Mouse (Mus musculus): ENCODE results near the gene Kmt2d. TPM values are rescaled to one million over a fixed set of nuclear protein-coding genes. Genes with fewer than 3 reads are reported as not detected.

The Kmt2d gene
- polyA plus RNA-seq, 1 experiment from 2014 or later: 13.7 TPM

- Histone ChIP-seq H3K4me3 (no peak overlapping the region), H3K9me3 (replicated peaks) (no peaks in the 10 kb centered on the region), H3K9ac (no peak overlapping the region), H3K27ac (no peak overlapping the region), H3K4me2 (no peak overlapping the region), H3K27me3 (no peaks in the 10 kb centered on the region), H3K36me3 (ENCODE audit: poor library complexity, severe bottlenecking) (peaks cover 100% of the 10 kb centered on the region), H3K4me1 (no peaks in the 10 kb centered on the region)
- ATAC-seq: no peak
- 92% methylated on average over 16 of the region's 16 CpGs for WGBS
These were observed 20.9 kb downstream of the Kmt2d start for GRCm38 (mm10) chr15:98849956-98850600.

GRCm38 (mm10) chr15:98849165-98849564 lies 21.8 kb downstream of the Kmt2d start:
- Histone ChIP-seq H3K9ac (no peak overlapping the region), H3K27ac (no peak overlapping the region), H3K4me3 (no peak overlapping the region), H3K4me1 (no peaks in the 10 kb centered on the region), H3K27me3 (no peaks in the 10 kb centered on the region), H3K4me2 (no peak overlapping the region), H3K9me3 (replicated peaks) (no peaks in the 10 kb centered on the region), H3K36me3 (ENCODE audit: poor library complexity, severe bottlenecking) (peaks cover 100% of the 10 kb centered on the region)
- ATAC-seq: no peak
- WGBS: 96% methylated on average over 11 of the region's 11 CpGs

- no peak for ATAC-seq
- H3K4me1 ChIP-seq: no peaks in the 10 kb centered on the region
- peaks cover 100% of the 10 kb centered on the region for H3K36me3 ChIP-seq (ENCODE audit: poor library complexity, severe bottlenecking)
- WGBS: 90% methylated on average over 8 of the region's 8 CpGs
- H3K9me3 ChIP-seq (replicated peaks): no peaks in the 10 kb centered on the region
- H3K27me3 ChIP-seq: no peaks in the 10 kb centered on the region
- H3K9ac ChIP-seq: no peak overlapping the region
- no peak overlapping the region for H3K4me2 ChIP-seq
- no peak overlapping the region for H3K27ac ChIP-seq
- H3K4me3 ChIP-seq: no peak overlapping the region
These were observed 24.9 kb downstream of the Kmt2d start for GRCm38 (mm10) chr15:98846140-98846539.

GRCm38 (mm10) chr15:98845149-98845548 lies 25.9 kb downstream of the Kmt2d start:
- 97% methylated on average over 2 of the region's 2 CpGs for WGBS
- no peaks in the 10 kb centered on the region for H3K4me1 ChIP-seq
- no peak overlapping the region for H3K4me2 ChIP-seq
- H3K27ac ChIP-seq: no peak overlapping the region
- peaks cover 100% of the 10 kb centered on the region for H3K36me3 ChIP-seq (ENCODE audit: poor library complexity, severe bottlenecking)
- no peak for ATAC-seq
- H3K27me3 ChIP-seq: no peaks in the 10 kb centered on the region
- H3K4me3 ChIP-seq: no peak overlapping the region
- no peak overlapping the region for H3K9ac ChIP-seq
- no peaks in the 10 kb centered on the region for H3K9me3 ChIP-seq (replicated peaks)

- Histone ChIP-seq H3K27me3 (no peaks in the 10 kb centered on the region), H3K4me2 (no peak overlapping the region), H3K27ac (no peak overlapping the region), H3K36me3 (ENCODE audit: poor library complexity, severe bottlenecking) (peaks cover 100% of the 10 kb centered on the region), H3K9me3 (replicated peaks) (no peaks in the 10 kb centered on the region), H3K4me1 (no peaks in the 10 kb centered on the region), H3K4me3 (no peak overlapping the region), H3K9ac (no peak overlapping the region)
- 92% methylated on average over 11 of the region's 11 CpGs for WGBS
- ATAC-seq: no peak
These were observed 27.3 kb downstream of the Kmt2d start for GRCm38 (mm10) chr15:98843595-98844223.

- Histone ChIP-seq H3K36me3 (ENCODE audit: poor library complexity, severe bottlenecking) (peaks cover 100% of the 10 kb centered on the region), H3K4me2 (no peak overlapping the region), H3K4me3 (no peak overlapping the region), H3K27ac (no peak overlapping the region), H3K9me3 (replicated peaks) (no peaks in the 10 kb centered on the region), H3K27me3 (no peaks in the 10 kb centered on the region), H3K4me1 (no peaks in the 10 kb centered on the region), H3K9ac (no peak overlapping the region)
- ATAC-seq: no peak
- 96% methylated on average over 29 of the region's 30 CpGs for WGBS
These were observed 31.1 kb downstream of the Kmt2d start for GRCm38 (mm10) chr15:98839671-98840585.

GRCm38 (mm10) chr15:98839161-98839560 lies 31.8 kb downstream of the Kmt2d start:
- Histone ChIP-seq H3K27ac (no peak overlapping the region), H3K9ac (no peak overlapping the region), H3K27me3 (no peaks in the 10 kb centered on the region), H3K4me1 (no peaks in the 10 kb centered on the region), H3K4me3 (no peak overlapping the region), H3K36me3 (ENCODE audit: poor library complexity, severe bottlenecking) (peaks cover 100% of the 10 kb centered on the region), H3K4me2 (no peak overlapping the region), H3K9me3 (replicated peaks) (no peaks in the 10 kb centered on the region)
- no peak for ATAC-seq
- WGBS: 93% methylated on average over 14 of the region's 14 CpGs

GRCm38 (mm10) chr15:98837743-98838103 lies 33.3 kb downstream of the Kmt2d start:
- H3K27ac ChIP-seq: no peak overlapping the region
- no peak overlapping the region for H3K4me3 ChIP-seq
- H3K27me3 ChIP-seq: no peaks in the 10 kb centered on the region
- no peaks in the 10 kb centered on the region for H3K9me3 ChIP-seq (replicated peaks)
- no peak overlapping the region for H3K4me2 ChIP-seq
- ATAC-seq: no peak
- peaks cover 99% of the 10 kb centered on the region for H3K36me3 ChIP-seq (ENCODE audit: poor library complexity, severe bottlenecking)
- no peak overlapping the region for H3K9ac ChIP-seq
- whole genome bisulfite sequencing: 81% methylated on average over 4 of the region's 4 CpGs
- no peaks in the 10 kb centered on the region for H3K4me1 ChIP-seq

GRCm38 (mm10) chr15:98837006-98837742 lies 33.8 kb downstream of the Kmt2d start:
- Histone ChIP-seq H3K9me3 (replicated peaks) (no peaks in the 10 kb centered on the region), H3K4me1 (no peaks in the 10 kb centered on the region), H3K9ac (no peak overlapping the region), H3K36me3 (ENCODE audit: poor library complexity, severe bottlenecking) (peaks cover 96% of the 10 kb centered on the region), H3K4me2 (no peak overlapping the region), H3K27ac (no peak overlapping the region), H3K4me3 (no peak overlapping the region), H3K27me3 (no peaks in the 10 kb centered on the region)
- 95% methylated on average over 21 of the region's 21 CpGs for WGBS
- no peak for ATAC-seq

- Histone ChIP-seq H3K4me3 (no peak overlapping the region), H3K36me3 (ENCODE audit: poor library complexity, severe bottlenecking) (peaks cover 77% of the 10 kb centered on the region), H3K4me1 (peaks cover 3% of the 10 kb centered on the region; the same call in 1 of the 2 replicates), H3K9ac (no peak overlapping the region), H3K4me2 (no peak overlapping the region), H3K27me3 (no peaks in the 10 kb centered on the region), H3K27ac (no peak overlapping the region), H3K9me3 (replicated peaks) (no peaks in the 10 kb centered on the region)
- 93% methylated on average over 14 of the region's 14 CpGs for WGBS
- ATAC-seq: no peak
These were observed 35.7 kb downstream of the Kmt2d start for GRCm38 (mm10) chr15:98835291-98835690.

- no peak for ATAC-seq
- 87% methylated on average over 13 of the region's 13 CpGs for WGBS
- H3K4me2 ChIP-seq: no peak overlapping the region
These were observed 36.9 kb downstream of the Kmt2d start for GRCm38 (mm10) chr15:98834059-98834458.

GRCm38 (mm10) chr15:98833281-98833680 lies 37.7 kb downstream of the Kmt2d start:
- 89% methylated on average over 11 of the region's 11 CpGs for WGBS
- Histone ChIP-seq H3K27me3 (no peaks in the 10 kb centered on the region), H3K4me2 (no peak overlapping the region), H3K4me3 (no peak overlapping the region), H3K27ac (no peak overlapping the region), H3K4me1 (peaks cover 9% of the 10 kb centered on the region), H3K9me3 (replicated peaks) (no peaks in the 10 kb centered on the region), H3K9ac (no peak overlapping the region), H3K36me3 (ENCODE audit: poor library complexity, severe bottlenecking) (peaks cover 57% of the 10 kb centered on the region)
- ATAC-seq: no peak

More at GRCm38 (mm10) chr15:98834059-98834458, 36.9 kb downstream of the Kmt2d start:
- Histone ChIP-seq H3K9ac (no peak overlapping the region), H3K4me1 (peaks cover 9% of the 10 kb centered on the region), H3K27ac (no peak overlapping the region), H3K36me3 (ENCODE audit: poor library complexity, severe bottlenecking) (peaks cover 65% of the 10 kb centered on the region), H3K27me3 (no peaks in the 10 kb centered on the region), H3K9me3 (replicated peaks) (no peaks in the 10 kb centered on the region), H3K4me3 (no peak overlapping the region)

All from forebrain, embryonic 13.5 days (tissue).